Mouse (Mus musculus) thymus, adult 2 months (tissue): Measurements from ENCODE around the gene Exoc2.

ENCODE experiments used
- CTCF ChIP-seq: fragments of 200-500 bp; IDR thresholded peaks from 2 replicates; pipeline ENCODE4 v1.5.1; 2012; ENCODE audit warnings: mild to moderate bottlenecking, control low read depth, low read length, moderate library complexity, borderline replicate concordance; ENCODE audit not compliant: control insufficient read depth, poor library complexity, insufficient read depth; ENCODE audit errors: extremely low read depth
- POLR2A ChIP-seq: fragments of 200-500 bp; IDR thresholded peaks from 2 replicates; pipeline ENCODE4 v1.6.1; 2012; ENCODE audit warnings: mild to moderate bottlenecking, low read length, control low read depth, moderate library complexity; ENCODE audit not compliant: control insufficient read depth, poor library complexity, insufficient read depth; ENCODE audit errors: extremely low read depth

DNA sequence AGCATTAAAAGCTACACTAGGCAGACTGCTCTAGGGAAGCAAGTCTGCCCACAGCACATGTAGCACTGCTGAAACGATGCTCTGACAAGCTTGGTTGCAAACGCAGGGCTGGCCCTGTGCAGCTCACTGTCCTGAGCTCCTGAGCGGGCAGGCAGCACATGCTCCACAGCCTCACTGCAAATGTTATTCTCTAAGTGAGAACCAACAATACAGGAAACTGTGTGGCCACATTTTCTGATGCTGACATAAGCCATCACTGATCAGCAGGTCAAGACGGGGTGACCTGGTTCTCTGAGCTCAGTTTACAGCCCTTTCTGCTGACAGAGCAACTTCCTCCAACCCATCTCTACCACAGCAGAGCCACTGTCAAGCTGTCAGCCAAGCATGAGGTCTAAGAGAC, 60.9 kb downstream of the Exoc2 start:
- TF ChIP-seq CTCF (no peak), POLR2A (no peak)
